Mouse (Mus musculus): ENCODE results near the gene Men1.

Men1 gene

DNA sequence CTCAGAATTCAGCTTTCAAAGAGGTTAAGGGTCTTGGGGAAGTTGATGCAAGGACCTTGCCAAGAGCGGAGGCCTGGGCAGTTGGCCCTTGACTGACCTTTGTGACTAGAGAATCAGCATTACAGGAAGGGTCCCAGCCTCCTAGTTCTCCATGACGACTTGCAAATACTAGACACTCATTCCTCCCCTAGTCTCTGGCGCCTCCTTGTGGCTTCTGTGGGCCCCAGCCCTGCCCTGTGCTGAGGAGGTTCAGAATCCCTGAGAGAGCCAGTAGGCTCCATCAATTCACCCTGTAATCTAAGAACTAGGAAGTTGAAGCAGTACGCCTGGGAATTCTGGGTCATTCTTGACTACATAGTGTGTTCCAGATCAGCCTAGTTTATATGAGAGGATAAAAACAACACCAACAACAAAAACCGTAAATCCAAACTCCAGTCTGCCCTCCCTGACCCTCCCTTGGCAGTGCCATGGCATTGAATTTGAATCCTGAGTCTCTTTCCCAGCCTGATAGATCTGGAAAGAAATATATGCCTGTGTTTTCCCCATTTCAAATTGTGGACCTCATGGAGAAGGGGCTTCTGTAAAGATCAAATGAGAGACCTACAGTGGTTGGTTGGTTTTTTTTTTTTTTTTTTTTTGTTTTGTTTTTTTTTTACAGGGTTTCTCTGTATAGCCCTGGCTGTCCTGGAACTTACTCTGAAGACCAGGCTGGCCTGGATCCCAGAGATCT, 29.8 kb upstream of the Men1 start:
- in situ Hi-C loops (cut with MboI, MseI) = loop anchor here (5.0 kb wide), 1 partner anchor 33 kb away; no protein-coding TSS in a partner anchor

DNA sequence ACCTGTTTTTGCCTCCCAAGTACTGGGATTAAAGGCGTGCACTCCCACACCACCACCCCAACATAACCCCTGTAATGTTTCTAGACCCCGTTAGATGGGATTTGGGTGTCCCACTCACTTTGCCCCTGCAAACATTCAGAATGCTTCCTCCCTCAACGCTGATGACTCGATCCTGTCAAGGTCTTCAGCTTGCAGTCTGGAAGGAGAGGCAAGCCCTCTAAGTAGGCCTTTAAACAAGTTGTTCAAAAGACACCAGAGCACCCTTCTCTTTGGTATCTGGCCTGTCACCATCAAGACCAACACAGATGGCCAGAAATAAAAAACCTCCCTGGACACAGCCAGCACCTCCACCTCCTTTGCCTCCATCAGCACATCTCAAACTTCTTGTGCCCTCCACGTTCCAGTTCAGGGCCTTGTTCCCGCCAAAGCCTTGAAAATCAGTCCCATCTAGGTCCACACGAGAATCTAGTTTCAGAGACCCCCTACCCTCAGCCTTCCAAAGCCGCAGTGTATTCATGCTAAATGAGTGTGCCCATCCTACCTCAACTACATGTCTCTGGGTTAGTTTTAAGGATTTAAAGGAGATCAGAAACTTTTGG, 29.2 kb upstream of the Men1 start:
- in situ Hi-C loops (cut with MboI, MseI) = loop anchor here (5.0 kb wide), 1 partner anchor 33 kb away; no protein-coding TSS in a partner anchor

DNA sequence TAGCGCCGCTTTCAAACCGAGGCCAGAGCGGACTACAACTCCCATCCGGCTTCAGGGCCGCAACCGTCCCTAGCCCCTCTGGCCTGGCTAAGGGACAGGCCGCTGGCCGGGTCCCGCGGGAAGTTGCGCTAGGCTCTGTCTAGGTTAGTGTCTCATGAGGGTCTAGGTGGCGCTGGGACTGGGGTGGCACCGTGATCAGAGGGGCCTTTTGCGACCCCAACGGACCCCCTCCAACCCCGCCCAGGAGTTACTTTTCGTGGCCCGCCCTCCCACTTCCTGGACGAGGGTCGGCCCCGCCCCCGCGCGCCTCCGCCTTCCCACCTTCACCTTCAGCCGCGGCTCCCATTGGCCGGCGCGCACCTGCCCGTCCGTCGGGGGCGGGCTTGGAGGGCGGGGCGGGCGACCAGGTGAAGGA, 28.6 kb upstream of the Men1 start, which contains the start of gene Cdc42bpg:
Gene Cdc42bpg, plus strand, starts transcription at position 320 of the 415 bp plus-strand sequence.
- in situ Hi-C loops (cut with MboI, MseI) = loop anchor here (5.0 kb wide), 1 partner anchor 34 kb away; no protein-coding TSS in a partner anchor

DNA sequence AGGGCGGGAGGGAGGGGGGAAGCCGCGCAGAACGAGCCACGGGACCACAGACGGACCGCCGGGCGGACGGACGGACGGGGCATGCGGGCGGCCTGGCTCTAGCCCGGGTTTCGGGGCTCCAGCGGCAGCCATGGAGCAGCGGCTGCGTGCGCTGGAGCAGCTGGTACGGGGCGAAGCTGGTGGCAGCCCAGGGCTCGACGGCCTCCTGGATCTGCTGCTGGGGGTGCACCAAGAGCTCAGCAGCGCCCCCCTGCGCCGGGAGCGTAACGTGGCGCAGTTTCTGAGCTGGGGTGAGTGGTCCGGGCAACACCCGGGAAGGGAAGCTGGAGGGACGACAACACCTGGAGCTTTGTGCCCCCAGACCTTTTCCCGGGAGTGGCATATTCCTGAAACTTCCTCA, 28.2 kb upstream of the Men1 start:
- in situ Hi-C loops (cut with MboI, MseI) = loop anchor here (5.0 kb wide), 1 partner anchor 34 kb away; no protein-coding TSS in a partner anchor

DNA sequence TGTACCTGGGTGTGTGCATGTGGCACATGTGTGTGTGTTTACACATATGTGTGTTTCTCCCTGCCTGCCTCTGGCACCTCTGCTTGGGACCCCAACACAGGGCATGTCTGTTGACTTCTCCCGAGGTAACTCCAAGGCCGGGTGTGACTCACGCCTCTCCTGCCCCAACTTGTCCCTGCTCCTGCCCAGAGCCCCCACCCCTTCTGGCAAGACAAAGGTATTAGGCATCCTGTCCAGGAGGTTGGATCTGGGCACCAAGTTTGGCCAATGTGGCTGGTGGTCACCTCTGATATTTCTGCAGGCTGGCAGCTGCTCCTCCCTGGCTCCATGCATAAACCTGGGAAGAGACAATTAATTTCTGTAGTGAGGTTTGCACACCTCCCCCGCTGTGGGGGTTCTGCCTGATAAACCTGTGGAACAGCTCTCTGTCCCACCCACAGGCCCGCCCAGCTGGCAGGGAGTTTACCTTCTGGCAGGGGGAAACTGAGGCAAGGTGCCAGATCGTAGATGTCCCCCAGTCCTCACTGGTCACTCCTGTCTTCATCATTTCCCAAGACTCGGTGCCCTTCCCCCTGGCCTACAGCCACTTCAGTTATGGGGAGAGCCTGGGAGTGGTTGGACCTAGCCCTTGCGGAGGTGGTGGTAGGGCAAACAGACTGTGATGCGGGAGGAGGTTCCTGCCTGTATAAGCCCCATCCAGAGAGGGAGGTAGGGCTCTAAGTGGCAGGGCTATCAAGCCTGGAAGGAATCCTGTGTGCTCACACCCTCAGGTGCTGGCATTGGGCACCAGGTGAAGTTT, 26.8 kb upstream of the Men1 start:
- in situ Hi-C loops (cut with MboI, MseI) = loop anchor here (5.0 kb wide), 1 partner anchor 36 kb away; no protein-coding TSS in a partner anchor

DNA sequence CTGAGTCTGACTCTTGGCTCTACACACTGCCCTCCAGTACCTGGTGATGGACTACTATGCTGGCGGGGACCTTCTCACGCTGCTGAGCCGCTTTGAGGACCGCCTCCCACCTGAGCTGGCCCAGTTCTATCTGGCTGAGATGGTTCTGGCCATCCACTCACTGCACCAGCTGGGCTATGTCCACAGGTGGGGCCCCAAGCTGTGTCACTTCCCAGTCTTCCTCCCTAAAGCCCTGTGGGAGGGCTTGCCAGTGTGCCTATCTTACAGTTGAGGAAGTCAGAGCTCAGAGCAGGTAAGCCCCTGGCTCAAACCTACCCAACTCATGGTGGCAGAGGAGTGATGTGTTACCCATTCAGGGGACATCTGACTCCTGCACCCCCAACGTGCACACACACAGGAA, 24.6 kb upstream of the Men1 start:
- in situ Hi-C loops (cut with MboI, MseI) = loop anchor here (10.0 kb wide), 1 partner anchor 135 kb away; no protein-coding TSS in a partner anchor

DNA sequence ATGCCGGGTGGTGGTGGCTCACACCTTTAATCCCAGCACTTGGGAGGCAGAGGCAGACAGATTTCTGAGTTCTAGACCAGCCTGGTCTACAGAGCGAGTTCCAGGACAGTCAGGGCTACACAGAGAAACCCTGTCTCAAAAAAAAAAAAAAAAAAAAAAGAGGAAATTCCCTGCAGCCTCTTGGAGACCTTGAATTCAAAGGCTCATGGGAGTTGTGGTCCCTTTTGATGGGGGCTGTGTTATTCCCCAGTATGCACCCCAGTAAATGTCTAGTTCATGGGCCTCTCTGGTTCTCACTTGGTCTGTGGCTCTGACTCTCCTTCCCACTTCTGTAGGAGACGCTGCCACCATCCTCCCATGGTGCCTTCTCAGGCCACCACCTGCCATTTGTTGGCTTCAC, 23.0 kb upstream of the Men1 start:
- in situ Hi-C loops (cut with MboI, MseI) = loop anchor here (10.0 kb wide), 1 partner anchor 137 kb away; no protein-coding TSS in a partner anchor

DNA sequence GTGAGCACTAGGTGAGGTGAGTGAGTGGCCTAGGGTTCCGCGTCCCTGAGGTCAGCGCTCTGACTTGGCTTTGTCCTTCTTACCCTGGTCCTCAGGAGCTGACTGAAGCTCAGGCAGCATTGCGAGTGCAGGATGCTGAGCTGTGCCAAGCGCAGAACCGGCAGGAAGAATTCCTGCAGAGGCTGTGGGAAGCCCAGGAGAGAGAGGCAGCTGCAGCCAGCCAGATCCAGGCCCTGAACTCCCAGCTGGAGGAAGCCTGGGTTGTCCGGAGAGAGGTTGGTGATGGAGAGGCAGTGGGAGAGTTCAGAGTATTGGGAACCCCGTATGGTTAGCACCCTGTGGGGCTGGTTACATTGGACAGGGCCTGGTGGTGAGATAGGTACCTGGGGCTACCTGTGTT, 21.0 kb upstream of the Men1 start:
- in situ Hi-C loops (cut with MboI, MseI) = loop anchor here (10.0 kb wide), 1 partner anchor 139 kb away; no protein-coding TSS in a partner anchor

DNA sequence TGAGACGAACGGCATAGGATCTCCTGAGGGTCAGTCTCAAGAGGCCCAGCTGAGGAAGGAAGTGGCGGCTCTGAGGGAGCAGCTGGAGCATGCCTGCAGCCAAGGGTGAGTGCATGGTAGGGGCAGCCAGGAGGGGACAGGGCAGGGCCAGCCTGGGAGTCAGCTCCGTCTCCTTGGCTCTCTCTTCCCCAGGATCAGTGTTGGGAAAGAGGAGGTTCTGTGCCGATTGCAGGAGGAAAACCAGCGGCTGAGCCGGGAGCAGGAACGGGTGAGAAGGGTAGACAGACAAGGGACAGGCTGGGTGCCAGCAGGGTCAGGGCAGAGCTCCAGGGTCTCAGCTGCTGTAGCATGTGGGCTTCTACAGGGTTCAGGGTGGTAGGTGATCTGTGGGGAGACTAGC, 20.3 kb upstream of the Men1 start:
- in situ Hi-C loops (cut with MboI, MseI) = loop anchor here (10.0 kb wide), 1 partner anchor 140 kb away; no protein-coding TSS in a partner anchor

DNA sequence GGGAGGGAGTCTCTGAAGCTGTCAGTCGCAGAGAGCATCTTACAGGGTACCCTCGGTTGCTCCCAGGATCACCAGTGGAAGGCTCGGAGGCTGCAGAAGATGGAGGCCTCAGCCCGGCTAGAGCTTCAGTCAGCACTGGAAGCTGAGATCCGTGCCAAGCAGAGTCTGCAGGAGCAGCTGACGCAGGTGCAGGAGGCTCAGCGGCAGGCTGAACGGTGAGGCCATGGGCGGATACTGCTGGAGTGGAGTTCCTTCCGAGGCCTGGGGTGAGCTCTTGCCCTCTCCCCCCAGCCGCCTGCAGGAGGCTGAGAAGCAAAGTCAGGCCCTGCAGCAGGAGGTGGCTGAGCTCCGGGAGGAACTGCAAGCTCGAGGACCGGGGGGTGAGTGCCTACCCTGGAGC, 19.2 kb upstream of the Men1 start:
- in situ Hi-C loops (cut with MboI, MseI) = loop anchor here (10.0 kb wide), 1 partner anchor 141 kb away; no protein-coding TSS in a partner anchor

DNA sequence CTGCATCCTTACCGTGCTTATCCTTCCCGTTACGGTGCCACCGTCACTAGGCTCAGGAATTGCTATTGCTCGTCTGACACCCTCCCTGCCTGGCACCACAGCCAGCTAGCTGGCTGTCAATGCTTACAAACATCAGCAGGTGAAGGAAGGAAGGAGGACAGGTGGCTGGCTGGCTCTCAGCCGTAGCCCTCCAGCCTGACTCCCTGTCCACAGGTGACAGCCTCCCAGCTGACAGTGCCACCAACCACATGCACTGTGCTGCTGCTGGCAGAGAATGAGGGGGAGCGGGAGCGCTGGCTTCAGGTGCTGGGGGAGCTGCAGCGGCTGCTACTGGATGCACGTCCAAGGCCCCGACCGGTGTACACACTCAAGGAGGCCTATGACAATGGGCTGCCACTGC, 16.6 kb upstream of the Men1 start:
- in situ Hi-C loops (cut with MboI, MseI) = loop anchor here (10.0 kb wide), 1 partner anchor 143 kb away; no protein-coding TSS in a partner anchor

DNA sequence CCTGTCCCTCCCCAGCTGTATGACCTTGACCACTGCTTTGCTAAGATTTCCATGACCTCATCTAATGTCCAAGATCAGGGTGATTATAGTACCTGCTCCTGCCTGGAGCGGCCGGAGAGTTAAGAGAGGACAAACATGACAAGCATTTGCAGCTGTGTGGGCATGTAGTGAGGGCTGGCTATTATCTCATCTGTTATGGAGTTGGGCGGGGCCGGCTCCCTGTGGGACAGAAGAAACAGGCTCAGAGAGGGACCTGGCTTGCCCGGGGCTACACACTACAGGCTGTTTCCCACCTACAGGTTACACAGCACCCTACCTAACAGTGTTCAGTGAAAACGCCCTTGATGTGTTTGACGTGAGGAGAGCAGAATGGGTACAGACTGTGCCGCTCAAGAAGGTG, 13.4 kb upstream of the Men1 start:
- in situ Hi-C loops (cut with MboI, MseI) = no loop called here

DNA sequence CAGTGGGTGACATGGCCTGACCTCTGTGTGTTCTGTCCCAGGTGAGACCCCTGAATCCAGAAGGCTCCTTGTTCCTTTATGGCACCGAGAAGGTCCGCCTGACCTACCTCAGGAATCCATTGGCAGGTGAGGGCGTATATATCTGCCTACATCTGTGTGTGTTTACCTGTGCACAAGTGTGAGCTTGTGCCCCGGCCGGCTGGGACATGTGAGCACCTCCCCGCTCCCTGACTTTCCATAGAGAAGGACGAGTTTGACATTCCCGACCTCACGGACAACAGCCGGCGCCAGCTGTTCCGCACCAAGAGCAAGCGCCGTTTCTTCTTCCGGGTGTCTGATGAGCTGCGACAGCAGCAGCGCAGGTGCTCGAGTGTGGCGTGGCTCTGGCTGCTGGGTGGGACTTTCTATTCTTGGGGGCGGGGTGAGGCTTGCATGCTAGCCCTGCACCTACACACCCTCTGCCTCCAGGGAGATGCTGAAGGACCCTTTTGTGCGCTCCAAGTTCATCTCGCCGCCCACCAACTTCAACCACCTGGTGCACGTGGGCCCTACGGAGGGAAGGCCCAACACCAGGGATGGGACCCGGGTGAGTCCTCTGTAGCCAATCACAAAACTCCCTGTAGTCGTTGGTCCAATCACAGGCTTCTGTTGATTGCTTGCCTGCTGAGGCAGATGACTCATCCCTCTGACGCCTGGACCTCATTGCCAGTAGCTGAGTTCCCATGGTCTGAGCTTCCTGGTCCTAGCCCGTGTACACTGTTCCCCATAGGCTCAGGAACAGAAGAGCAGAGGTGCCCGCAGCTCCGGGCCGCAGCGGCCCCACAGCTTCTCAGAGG, 12.8 kb upstream of the Men1 start:
- in situ Hi-C loops (cut with MboI, MseI) = no loop called here

DNA sequence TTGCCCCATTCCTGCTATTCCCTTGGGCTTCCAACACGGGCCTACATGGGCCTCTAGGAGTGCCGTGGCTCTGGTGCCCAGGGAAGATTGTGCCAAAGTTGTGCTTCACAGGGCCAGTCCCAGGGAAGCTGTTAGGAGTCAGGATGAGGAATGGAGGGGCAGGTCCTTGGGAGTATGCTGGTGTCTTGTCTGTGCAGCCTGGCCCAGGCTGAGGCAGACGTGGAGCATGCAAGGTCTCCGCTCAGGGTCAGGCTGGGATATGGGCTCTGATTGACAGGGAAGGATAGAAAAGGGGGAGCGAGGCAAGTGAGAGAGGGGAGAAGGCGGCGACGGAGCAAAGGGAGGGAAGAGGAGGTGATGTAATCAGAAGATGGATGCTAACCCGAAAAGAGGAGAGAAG, 10.0 kb upstream of the Men1 start:
- in situ Hi-C loops (cut with MboI, MseI) = no loop called here

DNA sequence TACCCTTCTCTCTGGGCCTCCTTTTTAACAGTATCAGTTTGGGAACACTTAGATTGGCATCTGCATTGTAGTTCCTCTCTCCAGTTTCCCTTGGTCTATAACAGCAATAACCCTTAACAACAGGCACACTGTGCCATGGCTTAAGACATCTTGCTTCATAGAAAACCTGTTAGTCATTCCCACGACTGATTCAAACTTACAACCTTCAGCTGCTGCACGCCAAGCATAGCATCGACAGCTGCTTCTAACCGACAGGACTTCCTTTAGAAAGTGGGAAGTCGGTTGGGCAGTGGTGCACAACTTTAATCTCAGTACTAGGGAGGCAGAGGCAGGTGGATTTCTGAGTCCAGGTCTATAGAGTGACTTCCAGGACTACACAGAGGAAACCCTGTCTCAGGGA, 3.6 kb upstream of the Men1 start:
- in situ Hi-C loops (cut with MboI, MseI) = no loop called here

DNA sequence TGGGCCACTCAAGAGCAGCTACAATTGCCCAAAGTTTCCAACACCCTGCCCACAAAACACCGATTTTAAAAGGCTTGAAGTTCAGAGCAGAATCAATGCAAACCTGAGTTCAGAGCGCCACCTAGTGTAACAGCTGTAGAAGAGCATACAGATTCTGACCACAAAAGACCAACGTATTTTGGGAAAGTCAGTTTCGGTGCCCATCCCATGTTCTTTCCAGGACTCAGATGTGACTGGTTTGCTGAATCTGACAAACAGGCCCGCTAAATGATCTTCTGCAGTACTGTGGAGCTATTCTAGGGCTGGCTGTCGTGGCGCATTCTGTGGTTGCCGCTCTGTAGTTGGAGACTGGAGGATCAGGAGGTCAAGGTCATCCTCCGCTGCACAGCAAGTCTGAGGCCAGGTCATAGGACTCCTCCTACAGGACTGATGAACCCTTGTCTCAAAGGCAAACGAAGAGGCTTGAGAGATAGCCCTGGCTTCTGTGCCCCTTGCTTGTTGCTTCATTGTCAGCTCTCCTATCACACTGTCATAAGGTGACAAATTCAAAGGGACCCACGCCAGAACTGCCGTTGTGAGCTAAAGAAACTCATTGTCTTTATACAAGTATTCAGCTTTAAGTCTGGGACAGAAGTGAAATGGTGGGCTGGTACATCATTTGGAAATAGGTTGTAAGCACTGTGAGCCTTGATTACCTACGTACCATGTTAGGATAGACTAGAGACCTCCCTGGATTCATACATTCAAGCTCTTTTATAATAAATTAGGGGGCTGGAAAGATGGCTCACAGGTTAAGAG, 2.9 kb upstream of the Men1 start:
- in situ Hi-C loops (cut with MboI, MseI) = no loop called here

DNA sequence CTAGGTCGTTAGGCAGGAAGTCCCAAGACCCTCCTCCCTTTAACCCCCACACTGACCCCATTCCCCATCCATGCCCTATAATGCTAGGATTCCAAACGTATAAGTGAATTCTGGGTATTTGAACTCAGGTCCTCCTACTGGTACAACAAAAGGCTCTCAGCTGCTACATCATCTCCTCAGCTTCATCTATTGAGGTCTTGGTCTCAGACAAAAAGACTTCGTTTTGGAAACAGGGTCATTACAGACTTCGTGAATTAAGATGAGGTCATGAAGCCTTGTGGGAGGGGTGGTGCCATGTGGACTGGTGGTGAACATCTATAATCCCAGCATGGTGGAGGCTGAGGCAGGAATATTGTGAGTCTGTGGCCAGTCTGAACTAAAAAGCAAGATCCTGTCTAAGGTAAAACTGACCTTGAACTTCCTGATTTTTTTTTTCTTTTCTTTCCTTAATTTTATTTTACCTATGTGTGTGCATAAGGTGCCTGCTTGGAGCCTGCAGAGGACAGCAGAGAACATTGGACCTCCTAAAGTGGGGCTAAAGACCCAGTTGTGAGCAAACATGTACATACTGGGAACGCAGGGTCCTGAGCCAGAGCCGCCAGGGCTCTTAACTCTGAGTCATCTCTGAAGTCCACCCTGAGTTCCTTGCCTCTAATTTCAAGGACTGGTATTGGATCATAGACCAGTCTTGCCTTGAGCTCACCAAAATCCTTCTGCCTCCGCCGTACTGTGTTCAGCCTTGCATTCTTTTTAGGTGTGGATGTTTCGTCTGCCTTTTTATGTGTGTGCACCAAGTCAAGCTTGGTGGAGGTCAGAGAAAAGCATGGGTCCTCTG, 801 bp upstream of the Men1 start:
- in situ Hi-C loops (cut with MboI, MseI) = no loop called here

DNA sequence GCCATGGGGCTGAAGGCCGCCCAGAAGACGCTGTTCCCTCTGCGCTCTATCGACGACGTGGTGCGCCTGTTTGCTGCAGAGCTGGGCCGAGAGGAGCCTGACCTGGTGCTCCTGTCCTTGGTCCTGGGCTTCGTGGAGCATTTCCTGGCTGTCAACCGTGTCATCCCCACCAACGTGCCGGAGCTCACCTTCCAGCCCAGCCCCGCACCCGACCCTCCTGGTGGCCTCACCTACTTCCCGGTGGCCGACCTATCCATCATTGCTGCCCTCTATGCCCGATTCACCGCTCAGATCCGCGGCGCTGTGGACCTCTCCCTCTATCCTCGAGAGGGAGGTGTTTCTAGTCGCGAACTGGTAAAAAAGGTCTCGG, 664 bp downstream of the Men1 start:
- in situ Hi-C loops (cut with MboI, MseI) = no loop called here

DNA sequence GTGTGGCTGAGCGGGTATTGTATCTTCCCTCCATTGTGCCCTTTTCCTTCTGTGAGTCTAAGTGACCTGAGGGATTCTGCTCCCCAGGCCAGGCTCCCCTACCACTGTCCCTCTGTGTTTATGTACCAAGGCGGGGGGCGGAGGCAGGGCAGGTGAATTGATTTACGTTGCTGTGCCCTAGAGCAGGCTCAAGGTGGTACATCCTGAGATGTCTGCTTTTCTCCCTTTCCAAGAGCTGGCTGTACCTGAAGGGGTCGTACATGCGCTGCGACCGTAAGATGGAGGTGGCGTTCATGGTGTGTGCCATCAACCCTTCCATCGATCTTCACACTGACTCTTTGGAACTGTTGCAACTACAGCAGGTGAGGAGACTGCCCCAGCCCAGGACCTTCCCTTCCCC, 2.1 kb downstream of the Men1 start:
- in situ Hi-C loops (cut with MboI, MseI) = no loop called here
